Mouse (Mus musculus) stomach, embryonic 14.5 days (tissue): ENCODE data around the gene Gnl3l. TPM values are rescaled to one million over a fixed set of nuclear protein-coding genes. Genes with fewer than 3 reads are reported as not detected.

Experiments
- polyA plus RNA-seq: library from polyadenylated mRNA; unstranded; fragments of >200 nt; fragmentation: Nextera tagmentation; extraction: Ambion mirVana; gene quantifications from 2 replicates; pipeline ENCODE4 v1.2.1, GENCODE M21; 2014

Gene Gnl3l
- polyA plus RNA-seq, 1 experiment from 2014 or later, result 29.4 TPM

Other genes starting within 250 kb of the Gnl3l start
- 697 and 699 TPM in 2 replicates for gene Maged2, start 203.0 kb downstream of the Gnl3l start, polyA plus RNA-seq
- 11.5 and 13.1 TPM in 2 replicates for gene Fgd1, start 28.8 kb upstream of the Gnl3l start, polyA plus RNA-seq
- 34.2 and 37.1 TPM in 2 replicates for gene Tsr2, start 79.2 kb upstream of the Gnl3l start, polyA plus RNA-seq
- gene Wnk3, start 180.8 kb upstream of the Gnl3l start, polyA plus RNA-seq, result 3.7 and 4.8 TPM in 2 replicates